Mouse (Mus musculus): Measurements from ENCODE around the gene Mrps7. TPM values are rescaled to one million over a fixed set of nuclear protein-coding genes. Genes with fewer than 3 reads are reported as not detected.

The Mrps7 gene
- polyA plus RNA-seq, 1 experiment from 2014 or later, result 111 TPM

GRCm38 (mm10) chr11:115600743-115601142, 3.0 kb upstream of the Mrps7 start:
- peaks cover 15% of the 10 kb centered on the region; the same call in 1 of the 2 replicates for H3K4me1 ChIP-seq (ENCODE audit: control insufficient read depth, insufficient read depth, low read length)
- DNase-seq (ENCODE audit: low spot score), result no peak
- WGBS, result over 99% methylated on average over 15 of the region's 15 CpGs
- H3K36me3 ChIP-seq (ENCODE audit: control insufficient read depth, insufficient read depth, low read length), result peaks cover 5% of the 10 kb centered on the region; the same call in 1 of the 2 replicates
- ATAC-seq (ENCODE audit: insufficient number of reproducible peaks, low FRiP score, low TSS enrichment, low read depth), result no peak
- H3K4me2 ChIP-seq (ENCODE audit: low read depth, severe bottlenecking), result no peak overlapping the region
- H3K27ac ChIP-seq (replicated peaks; ENCODE audit: low read depth, low read length), result no peak overlapping the region
- no peaks in the 10 kb centered on the region for H3K9me3 ChIP-seq (ENCODE audit: control insufficient read depth, low read length)
- H3K27me3 ChIP-seq (ENCODE audit: control insufficient read depth, insufficient read depth, low read length), result no peaks in the 10 kb centered on the region
- H3K4me3 ChIP-seq (ENCODE audit: low read depth, low read length), result no peak overlapping the region
- H3K9ac ChIP-seq (ENCODE audit: low read length), result no peak overlapping the region

DNA sequence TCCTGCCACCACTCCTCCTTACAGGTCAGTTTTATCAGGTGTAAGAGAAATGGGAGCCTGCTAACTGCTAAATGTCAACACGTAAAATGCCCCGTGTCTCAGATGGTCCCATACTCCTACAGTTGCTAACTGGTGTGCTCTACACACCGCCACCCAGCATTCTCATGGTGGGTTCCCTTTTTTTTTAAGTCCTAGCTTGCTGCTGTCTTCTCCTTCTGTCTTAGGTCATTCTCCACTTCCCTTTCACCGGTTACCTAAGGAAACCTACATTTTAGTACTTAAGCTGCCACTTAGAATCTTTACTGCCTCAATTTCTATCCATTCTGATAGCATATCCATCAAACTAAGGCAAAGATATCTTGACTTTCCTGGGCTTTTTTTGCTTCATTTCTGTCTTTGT, 2.6 kb upstream of the Mrps7 start:
- ATAC-seq (ENCODE audit: insufficient number of reproducible peaks, low FRiP score, low TSS enrichment, low read depth) (no peak), DNase-seq (ENCODE audit: low spot score) (no peak)
- 94% methylated on average over 4 of the region's 4 CpGs for WGBS
- Histone ChIP-seq H3K4me2 (ENCODE audit: low read depth, severe bottlenecking) (no peak overlapping the region), H3K27ac (replicated peaks; ENCODE audit: low read depth, low read length) (no peak overlapping the region), H3K4me1 (ENCODE audit: control insufficient read depth, insufficient read depth, low read length) (peaks cover 15% of the 10 kb centered on the region; the same call in 1 of the 2 replicates), H3K27me3 (ENCODE audit: control insufficient read depth, insufficient read depth, low read length) (no peaks in the 10 kb centered on the region), H3K4me3 (ENCODE audit: low read depth, low read length) (no peak overlapping the region), H3K36me3 (ENCODE audit: control insufficient read depth, insufficient read depth, low read length) (peaks cover 3% of the 10 kb centered on the region; the same call in 1 of the 2 replicates), H3K9me3 (ENCODE audit: control insufficient read depth, low read length) (no peaks in the 10 kb centered on the region), H3K9ac (ENCODE audit: low read length) (no peak overlapping the region)

DNA sequence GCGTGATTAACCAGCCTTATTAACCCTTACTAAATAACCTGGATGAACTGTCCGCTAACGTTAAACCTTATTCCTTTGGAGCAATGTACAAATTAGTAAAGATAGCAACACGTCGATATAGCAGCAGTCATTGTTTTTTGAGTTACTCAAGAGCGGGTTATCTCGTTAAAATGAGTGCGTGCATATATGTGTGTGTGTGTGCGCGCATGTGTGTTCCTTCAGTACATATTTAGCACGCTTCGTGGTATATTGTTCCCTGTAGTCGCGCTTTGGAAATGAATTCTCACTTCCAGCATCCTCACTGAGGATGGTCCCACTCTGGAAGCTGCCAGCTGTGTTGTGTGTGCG, 623 bp upstream of the Mrps7 start:
- H3K27ac ChIP-seq (replicated peaks; ENCODE audit: low read depth, low read length), result no peak overlapping the region
- H3K4me3 ChIP-seq (ENCODE audit: low read depth, low read length), result peak overlapping the region; percentile 100
- 6% methylated on average over 15 of the region's 15 CpGs for WGBS
- no peak for ATAC-seq (ENCODE audit: insufficient number of reproducible peaks, low FRiP score, low TSS enrichment, low read depth)
- H3K9ac ChIP-seq (ENCODE audit: low read length), result peak overlapping the region; percentile 96
- H3K4me2 ChIP-seq (ENCODE audit: low read depth, severe bottlenecking), result peak overlapping the region; percentile 92
- no peaks in the 10 kb centered on the region for H3K9me3 ChIP-seq (ENCODE audit: control insufficient read depth, low read length)
- H3K27me3 ChIP-seq (ENCODE audit: control insufficient read depth, insufficient read depth, low read length), result no peaks in the 10 kb centered on the region
- peaks cover 15% of the 10 kb centered on the region; the same call in 1 of the 2 replicates for H3K4me1 ChIP-seq (ENCODE audit: control insufficient read depth, insufficient read depth, low read length)
- no peak for DNase-seq (ENCODE audit: low spot score)
- peaks cover 15% of the 10 kb centered on the region for H3K36me3 ChIP-seq (ENCODE audit: control insufficient read depth, insufficient read depth, low read length)

GRCm38 (mm10) chr11:115604304-115604696, 575 bp downstream of the Mrps7 start:
- H3K36me3 ChIP-seq (ENCODE audit: control insufficient read depth, insufficient read depth, low read length), result peaks cover 25% of the 10 kb centered on the region
- H3K4me2 ChIP-seq (ENCODE audit: low read depth, severe bottlenecking), result peak overlapping the region; percentile 92
- no peak for DNase-seq (ENCODE audit: low spot score)
- ATAC-seq (ENCODE audit: insufficient number of reproducible peaks, low FRiP score, low TSS enrichment, low read depth), result peak; percentile 10; the same call in 1 of the 2 replicates
- peak overlapping the region; percentile 100 for H3K4me3 ChIP-seq (ENCODE audit: low read depth, low read length)
- H3K9me3 ChIP-seq (ENCODE audit: control insufficient read depth, low read length), result no peaks in the 10 kb centered on the region
- peak overlapping the region; percentile 96 for H3K9ac ChIP-seq (ENCODE audit: low read length)
- no peaks in the 10 kb centered on the region for H3K27me3 ChIP-seq (ENCODE audit: control insufficient read depth, insufficient read depth, low read length)
- WGBS, result under 1% methylated on average over 26 of the region's 26 CpGs
- peaks cover 15% of the 10 kb centered on the region; the same call in 1 of the 2 replicates for H3K4me1 ChIP-seq (ENCODE audit: control insufficient read depth, insufficient read depth, low read length)
- H3K27ac ChIP-seq (replicated peaks; ENCODE audit: low read depth, low read length), result peak overlapping the region; percentile 63; the same call in 1 of the 2 replicates

DNA sequence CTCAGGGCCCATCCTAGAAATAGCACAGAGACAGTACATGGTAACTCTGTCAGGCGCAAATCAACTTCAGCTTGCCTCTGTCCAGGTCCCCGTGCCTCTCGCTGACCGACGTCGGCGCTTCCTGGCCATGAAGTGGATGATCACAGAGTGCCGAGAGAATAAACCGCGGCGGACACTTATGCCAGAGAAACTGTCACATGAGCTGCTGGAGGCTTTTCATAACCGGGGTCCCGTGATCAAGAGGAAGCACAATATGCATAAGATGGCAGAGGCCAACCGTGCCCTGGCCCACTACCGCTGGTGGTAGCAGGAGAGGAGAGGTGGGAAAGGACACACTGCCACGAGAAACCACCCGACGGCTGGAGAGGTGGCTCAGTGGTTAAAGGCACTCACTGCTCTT, 3.0 kb downstream of the Mrps7 start:
- H3K4me3 ChIP-seq (ENCODE audit: low read depth, low read length), result no peak overlapping the region
- no peak for ATAC-seq (ENCODE audit: insufficient number of reproducible peaks, low FRiP score, low TSS enrichment, low read depth)
- peaks cover 18% of the 10 kb centered on the region; the same call in 1 of the 2 replicates for H3K4me1 ChIP-seq (ENCODE audit: control insufficient read depth, insufficient read depth, low read length)
- no peaks in the 10 kb centered on the region for H3K27me3 ChIP-seq (ENCODE audit: control insufficient read depth, insufficient read depth, low read length)
- H3K27ac ChIP-seq (replicated peaks; ENCODE audit: low read depth, low read length), result no peak overlapping the region
- no peak overlapping the region for H3K9ac ChIP-seq (ENCODE audit: low read length)
- peaks cover 29% of the 10 kb centered on the region for H3K36me3 ChIP-seq (ENCODE audit: control insufficient read depth, insufficient read depth, low read length)
- H3K4me2 ChIP-seq (ENCODE audit: low read depth, severe bottlenecking), result no peak overlapping the region
- 96% methylated on average over 18 of the region's 18 CpGs for WGBS
- no peaks in the 10 kb centered on the region for H3K9me3 ChIP-seq (ENCODE audit: control insufficient read depth, low read length)
- no peak for DNase-seq (ENCODE audit: low spot score)

DNA sequence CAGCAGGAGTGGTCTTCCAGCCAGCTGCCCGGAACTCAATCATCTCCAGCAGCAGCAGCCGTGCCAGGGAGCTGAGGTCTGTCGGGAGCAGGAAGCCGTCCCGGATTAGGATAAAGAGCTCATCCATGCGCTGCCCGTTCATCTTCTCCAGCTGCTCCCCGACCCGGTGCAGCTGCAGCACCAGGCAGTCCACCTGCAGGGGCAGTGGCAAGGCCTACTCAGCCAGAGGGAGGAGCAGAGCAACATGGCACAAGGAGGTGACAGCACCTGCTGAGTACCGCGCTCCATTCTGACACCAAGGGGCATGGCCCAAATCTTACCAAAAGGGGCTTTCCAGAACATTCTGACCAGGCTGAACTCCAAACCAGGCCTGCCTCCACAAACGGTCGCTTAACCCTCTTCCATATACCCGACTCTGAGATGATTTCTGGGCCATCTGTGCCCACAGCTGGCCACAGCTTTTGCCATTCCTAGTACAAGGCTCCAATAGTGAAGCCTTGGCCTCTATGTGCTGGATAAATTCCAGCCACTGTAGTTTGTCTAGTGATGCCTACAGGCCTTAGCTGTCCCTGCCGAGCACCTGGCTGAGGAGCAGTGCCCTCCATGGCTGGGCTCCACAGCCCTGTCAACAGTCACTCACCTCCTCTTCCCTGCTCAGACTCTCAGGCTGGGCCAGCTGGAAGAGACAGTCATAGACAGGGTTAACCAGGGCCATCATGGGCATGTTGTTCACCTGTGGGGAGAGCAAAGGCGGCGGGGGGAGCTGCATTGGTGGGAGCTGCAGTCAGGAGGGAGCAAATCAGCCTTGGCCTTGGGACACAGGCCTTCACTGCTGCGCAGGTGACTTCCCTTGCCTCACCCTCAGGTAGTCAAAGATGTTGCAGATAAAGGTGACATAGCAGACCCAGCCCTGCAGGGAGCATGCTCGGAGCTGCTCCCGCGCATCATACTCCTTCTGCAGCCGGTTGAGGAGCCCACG, 5.0 kb downstream of the Mrps7 start:
- no peak for ATAC-seq (ENCODE audit: insufficient number of reproducible peaks, low FRiP score, low TSS enrichment, low read depth)
- Histone ChIP-seq H3K4me2 (ENCODE audit: low read depth, severe bottlenecking) (no peak overlapping the region), H3K27ac (replicated peaks; ENCODE audit: low read depth, low read length) (no peak overlapping the region), H3K9ac (ENCODE audit: low read length) (no peak overlapping the region), H3K36me3 (ENCODE audit: control insufficient read depth, insufficient read depth, low read length) (peaks cover 29% of the 10 kb centered on the region), H3K4me1 (ENCODE audit: control insufficient read depth, insufficient read depth, low read length) (peaks cover 14% of the 10 kb centered on the region), H3K27me3 (ENCODE audit: control insufficient read depth, insufficient read depth, low read length) (no peaks in the 10 kb centered on the region), H3K9me3 (ENCODE audit: control insufficient read depth, low read length) (no peaks in the 10 kb centered on the region), H3K4me3 (ENCODE audit: low read depth, low read length) (no peak overlapping the region)
- no peak for DNase-seq (ENCODE audit: low spot score)
- 89% methylated on average over 23 of the region's 23 CpGs for WGBS

- Histone ChIP-seq H3K4me1 (ENCODE audit: control insufficient read depth, insufficient read depth, low read length) (peaks cover 13% of the 10 kb centered on the region), H3K27ac (replicated peaks; ENCODE audit: low read depth, low read length) (no peak overlapping the region), H3K27me3 (ENCODE audit: control insufficient read depth, insufficient read depth, low read length) (no peaks in the 10 kb centered on the region), H3K9ac (ENCODE audit: low read length) (no peak overlapping the region), H3K36me3 (ENCODE audit: control insufficient read depth, insufficient read depth, low read length) (peaks cover 29% of the 10 kb centered on the region), H3K4me2 (ENCODE audit: low read depth, severe bottlenecking) (no peak overlapping the region), H3K9me3 (ENCODE audit: control insufficient read depth, low read length) (no peaks in the 10 kb centered on the region), H3K4me3 (ENCODE audit: low read depth, low read length) (no peak overlapping the region)
- ATAC-seq (ENCODE audit: insufficient number of reproducible peaks, low FRiP score, low TSS enrichment, low read depth) (no peak), DNase-seq (ENCODE audit: low spot score) (no peak)
- WGBS, result 76% methylated on average over 3 of the region's 3 CpGs
Measured at GRCm38 (mm10) chr11:115609576-115609975, 5.9 kb downstream of the Mrps7 start.

DNA sequence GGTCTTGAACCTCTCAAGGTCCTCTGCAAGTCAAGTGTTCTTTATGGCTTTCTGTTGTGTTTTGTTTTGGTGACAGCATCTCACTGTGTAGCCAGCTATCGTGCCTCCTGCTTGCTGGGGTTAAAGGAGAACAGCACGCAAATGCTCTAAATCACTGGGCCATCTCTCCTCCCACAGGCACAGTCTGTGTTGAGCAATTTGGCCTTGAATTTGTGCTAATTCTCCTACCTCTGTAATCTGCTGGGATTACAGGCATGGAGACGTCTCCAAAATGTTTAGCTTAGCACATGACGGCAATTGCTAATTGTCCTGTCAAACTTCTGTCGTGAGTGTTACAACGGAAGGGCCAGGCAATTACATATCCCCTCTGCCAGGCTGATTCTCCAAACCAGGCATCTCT, 7.4 kb downstream of the Mrps7 start:
- Histone ChIP-seq H3K4me1 (ENCODE audit: control insufficient read depth, insufficient read depth, low read length) (peaks cover 7% of the 10 kb centered on the region; the same call in 1 of the 2 replicates), H3K27me3 (ENCODE audit: control insufficient read depth, insufficient read depth, low read length) (no peaks in the 10 kb centered on the region), H3K36me3 (ENCODE audit: control insufficient read depth, insufficient read depth, low read length) (peaks cover 29% of the 10 kb centered on the region), H3K9me3 (ENCODE audit: control insufficient read depth, low read length) (no peaks in the 10 kb centered on the region), H3K9ac (ENCODE audit: low read length) (no peak overlapping the region), H3K4me2 (ENCODE audit: low read depth, severe bottlenecking) (no peak overlapping the region), H3K27ac (replicated peaks; ENCODE audit: low read depth, low read length) (no peak overlapping the region), H3K4me3 (ENCODE audit: low read depth, low read length) (no peak overlapping the region; the same call in 1 of the 2 replicates)
- WGBS, result 61% methylated on average over 6 of the region's 6 CpGs
- ATAC-seq (ENCODE audit: insufficient number of reproducible peaks, low FRiP score, low TSS enrichment, low read depth) (no peak), DNase-seq (ENCODE audit: low spot score) (no peak)

All from limb, embryonic 11.5 days (tissue).